Mouse (Mus musculus): Measurements from ENCODE around the gene Agpat4.

The Agpat4 gene

GRCm38 (mm10) chr17:12118561-12118925 is at the start of gene Agpat4:
Gene Agpat4, plus strand, starts transcription at chr17:12118704.
- Histone ChIP-seq H3K36me3 (ENCODE audit: control insufficient read depth, insufficient read depth, low read length, poor library complexity, severe bottlenecking) (no peaks in the 10 kb centered on the region), H3K27me3 (ENCODE audit: control insufficient read depth, insufficient read depth, low read length, poor library complexity, severe bottlenecking) (no peaks in the 10 kb centered on the region)
- DNase-seq (ENCODE audit: low read depth, low spot score) = peak; percentile 27

GRCm38 (mm10) chr17:12076816-12077215 is 41.7 kb upstream of the Agpat4 start:
- H3K27me3 ChIP-seq (ENCODE audit: control insufficient read depth, insufficient read depth, low read length, poor library complexity, severe bottlenecking) = no peaks in the 10 kb centered on the region
- no peak for DNase-seq (ENCODE audit: low read depth, low spot score)

GRCm38 (mm10) chr17:12080656-12081495 is 37.6 kb upstream of the Agpat4 start:
- no peak for DNase-seq (ENCODE audit: low read depth, low spot score)
- H3K27me3 ChIP-seq (ENCODE audit: control insufficient read depth, insufficient read depth, low read length, poor library complexity, severe bottlenecking) = no peaks in the 10 kb centered on the region
- no peaks in the 10 kb centered on the region for H3K36me3 ChIP-seq (ENCODE audit: control insufficient read depth, insufficient read depth, low read length, poor library complexity, severe bottlenecking)

More at GRCm38 (mm10) chr17:12076816-12077215, 41.7 kb upstream of the Agpat4 start:
- no peaks in the 10 kb centered on the region for H3K36me3 ChIP-seq (ENCODE audit: control insufficient read depth, insufficient read depth, low read length, poor library complexity, severe bottlenecking)

- DNase-seq (ENCODE audit: low read depth, low spot score) = no peak
- Histone ChIP-seq H3K36me3 (ENCODE audit: control insufficient read depth, insufficient read depth, low read length, poor library complexity, severe bottlenecking) (no peaks in the 10 kb centered on the region), H3K27me3 (ENCODE audit: control insufficient read depth, insufficient read depth, low read length, poor library complexity, severe bottlenecking) (no peaks in the 10 kb centered on the region)
Observed at GRCm38 (mm10) chr17:12082201-12082600, 36.3 kb upstream of the Agpat4 start.

GRCm38 (mm10) chr17:12090261-12090927 is 28.1 kb upstream of the Agpat4 start:
- Histone ChIP-seq H3K36me3 (ENCODE audit: control insufficient read depth, insufficient read depth, low read length, poor library complexity, severe bottlenecking) (no peaks in the 10 kb centered on the region), H3K27me3 (ENCODE audit: control insufficient read depth, insufficient read depth, low read length, poor library complexity, severe bottlenecking) (no peaks in the 10 kb centered on the region)
- DNase-seq (ENCODE audit: low read depth, low spot score) = no peak

DNA sequence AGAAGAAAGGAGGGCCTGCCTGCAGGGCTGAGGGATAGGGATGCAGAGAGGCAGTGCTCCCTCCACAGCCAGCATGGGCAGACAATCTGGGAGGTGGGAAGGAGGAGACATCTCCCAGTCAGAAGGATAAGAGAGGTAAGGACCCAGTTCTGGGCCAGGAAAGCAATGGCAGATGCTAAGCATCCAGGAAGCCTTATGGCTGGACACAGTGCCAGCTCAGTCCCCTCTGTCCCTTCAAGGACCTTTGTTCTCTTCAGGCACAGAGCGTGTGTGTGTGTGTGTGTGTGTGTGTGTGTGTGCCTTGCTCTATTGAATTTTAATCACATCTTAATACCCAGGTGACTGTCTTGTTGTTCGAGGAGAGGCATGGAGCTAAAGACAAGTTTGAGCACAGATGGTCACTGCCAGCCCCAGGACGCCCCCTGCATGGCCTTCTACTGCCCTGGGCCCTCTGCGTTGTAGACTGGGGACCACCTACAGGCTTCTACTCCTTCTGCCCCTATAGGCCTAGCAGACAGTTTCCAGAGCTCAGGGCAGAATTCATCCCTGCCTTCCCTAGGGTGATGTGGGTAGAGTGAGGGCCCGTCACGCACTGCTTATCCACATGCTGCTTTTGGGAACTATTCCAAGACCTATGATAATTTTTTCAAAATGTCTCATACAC is 25.5 kb upstream of the Agpat4 start:
- Histone ChIP-seq H3K36me3 (ENCODE audit: control insufficient read depth, insufficient read depth, low read length, poor library complexity, severe bottlenecking) (no peaks in the 10 kb centered on the region), H3K27me3 (ENCODE audit: control insufficient read depth, insufficient read depth, low read length, poor library complexity, severe bottlenecking) (no peaks in the 10 kb centered on the region)

DNA sequence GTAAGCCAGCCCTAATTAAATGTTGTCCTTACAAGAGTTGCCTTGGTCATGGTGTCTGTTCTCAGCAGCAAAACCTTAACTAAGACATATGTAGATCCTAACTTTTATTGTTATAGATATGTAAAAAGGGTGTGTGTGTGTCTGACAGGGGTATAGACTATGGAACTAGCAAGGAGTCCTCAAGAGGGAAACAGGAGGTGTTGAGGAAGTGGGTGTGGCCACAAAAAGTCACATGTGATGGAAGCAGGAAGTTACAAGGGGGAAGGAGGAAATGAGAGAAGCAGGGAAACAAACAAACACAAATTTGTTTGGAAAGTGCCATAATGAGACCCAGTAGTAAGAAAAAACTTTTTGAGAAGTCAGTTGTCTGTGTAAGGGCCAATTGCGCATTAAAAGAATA is 24.5 kb upstream of the Agpat4 start:
- Histone ChIP-seq H3K36me3 (ENCODE audit: control insufficient read depth, insufficient read depth, low read length, poor library complexity, severe bottlenecking) (no peaks in the 10 kb centered on the region), H3K27me3 (ENCODE audit: control insufficient read depth, insufficient read depth, low read length, poor library complexity, severe bottlenecking) (no peaks in the 10 kb centered on the region)
- DNase-seq (ENCODE audit: low read depth, low spot score) = peak; percentile 11

More for the DNA sequence above, 25.5 kb upstream of the Agpat4 start:
- DNase-seq (ENCODE audit: low read depth, low spot score) = no peak

GRCm38 (mm10) chr17:12094827-12095590 is 23.5 kb upstream of the Agpat4 start:
- H3K27me3 ChIP-seq (ENCODE audit: control insufficient read depth, insufficient read depth, low read length, poor library complexity, severe bottlenecking) = no peaks in the 10 kb centered on the region
- no peaks in the 10 kb centered on the region for H3K36me3 ChIP-seq (ENCODE audit: control insufficient read depth, insufficient read depth, low read length, poor library complexity, severe bottlenecking)
- no peak for DNase-seq (ENCODE audit: low read depth, low spot score)

DNA sequence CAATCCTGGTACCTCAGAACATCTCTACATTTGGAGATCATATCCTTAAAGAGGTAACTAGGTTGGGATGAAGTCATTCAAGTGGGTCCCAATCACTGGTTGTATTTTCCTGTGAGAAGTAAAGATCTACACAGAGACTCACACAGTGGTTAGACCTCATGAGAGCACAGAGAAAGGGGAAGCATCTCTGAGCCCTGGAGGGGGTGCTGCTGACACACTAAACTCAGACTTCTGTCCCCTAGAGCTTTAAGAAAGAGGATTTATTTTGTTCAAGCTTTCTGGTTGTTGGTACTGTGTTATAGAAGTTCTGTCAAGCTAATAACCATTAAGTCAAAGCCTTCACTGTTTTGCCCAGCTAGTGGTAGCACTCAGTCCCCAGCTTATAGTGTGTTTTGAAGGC is 19.1 kb upstream of the Agpat4 start:
- no peaks in the 10 kb centered on the region for H3K36me3 ChIP-seq (ENCODE audit: control insufficient read depth, insufficient read depth, low read length, poor library complexity, severe bottlenecking)
- H3K27me3 ChIP-seq (ENCODE audit: control insufficient read depth, insufficient read depth, low read length, poor library complexity, severe bottlenecking) = no peaks in the 10 kb centered on the region
- peak; percentile 50 for DNase-seq (ENCODE audit: low read depth, low spot score)

DNA sequence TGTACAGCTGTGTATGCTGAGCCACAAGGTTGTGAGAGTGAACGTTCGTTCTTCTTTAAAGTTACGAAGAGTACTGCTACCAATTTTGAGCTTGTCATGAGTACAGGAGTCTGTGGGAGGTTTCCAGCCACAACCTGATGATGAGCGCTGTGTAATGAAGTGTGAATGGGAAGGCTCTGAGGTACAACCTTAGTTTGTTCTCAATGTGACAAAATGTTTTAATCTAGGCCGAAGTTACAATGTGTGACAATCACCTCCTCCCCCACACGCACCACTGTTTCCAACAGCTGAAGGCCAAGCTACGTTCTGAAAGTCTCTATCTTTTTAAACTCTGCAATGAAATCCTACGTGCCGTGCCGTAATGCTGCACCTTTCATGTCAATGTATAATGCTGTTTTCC is 16.2 kb upstream of the Agpat4 start:
- no peaks in the 10 kb centered on the region for H3K27me3 ChIP-seq (ENCODE audit: control insufficient read depth, insufficient read depth, low read length, poor library complexity, severe bottlenecking)
- H3K36me3 ChIP-seq (ENCODE audit: control insufficient read depth, insufficient read depth, low read length, poor library complexity, severe bottlenecking) = no peaks in the 10 kb centered on the region
- no peak for DNase-seq (ENCODE audit: low read depth, low spot score)

DNA sequence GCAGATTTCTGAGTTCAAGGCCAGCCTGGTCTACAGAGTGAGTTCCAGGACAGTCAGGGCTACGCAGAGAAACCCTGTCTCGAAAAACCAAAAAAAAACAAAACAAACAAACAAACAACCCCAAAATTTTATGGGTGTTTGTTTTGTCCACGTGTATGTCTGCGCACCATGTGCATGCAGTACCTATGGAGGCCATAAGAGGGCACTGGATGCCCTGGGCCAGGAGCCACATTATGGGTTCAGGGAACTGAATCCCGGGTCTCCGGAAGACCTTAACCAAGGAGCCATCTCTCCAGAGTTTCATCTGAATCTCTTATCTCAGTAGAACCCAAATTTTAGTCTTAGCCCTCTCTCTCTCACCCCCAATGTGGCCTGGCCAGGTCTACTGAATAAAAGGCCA is 14.7 kb upstream of the Agpat4 start:
- no peaks in the 10 kb centered on the region for H3K36me3 ChIP-seq (ENCODE audit: control insufficient read depth, insufficient read depth, low read length, poor library complexity, severe bottlenecking)
- peak; percentile 29 for DNase-seq (ENCODE audit: low read depth, low spot score)
- H3K27me3 ChIP-seq (ENCODE audit: control insufficient read depth, insufficient read depth, low read length, poor library complexity, severe bottlenecking) = no peaks in the 10 kb centered on the region

DNA sequence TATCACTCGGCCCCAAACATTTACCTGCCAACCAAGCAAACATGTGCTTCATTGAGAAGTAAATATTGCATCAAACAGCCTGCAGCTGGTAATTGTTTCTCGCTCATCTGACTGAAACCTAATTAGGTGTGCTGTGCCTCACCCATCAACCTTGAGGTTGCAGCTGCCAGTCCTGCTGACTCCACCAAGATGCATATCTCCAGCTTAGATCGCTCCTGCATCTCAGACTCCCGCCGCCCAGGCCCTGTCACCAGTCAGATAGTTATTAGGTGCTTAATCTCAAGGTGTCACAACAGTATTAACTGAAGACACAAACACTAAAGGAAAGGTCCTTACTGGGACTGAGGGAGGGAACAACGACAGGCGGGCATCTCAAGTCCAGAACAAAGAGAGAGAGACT is 14.3 kb upstream of the Agpat4 start:
- no peak for DNase-seq (ENCODE audit: low read depth, low spot score)
- Histone ChIP-seq H3K36me3 (ENCODE audit: control insufficient read depth, insufficient read depth, low read length, poor library complexity, severe bottlenecking) (no peaks in the 10 kb centered on the region), H3K27me3 (ENCODE audit: control insufficient read depth, insufficient read depth, low read length, poor library complexity, severe bottlenecking) (no peaks in the 10 kb centered on the region)

- DNase-seq (ENCODE audit: low read depth, low spot score) = no peak
- Histone ChIP-seq H3K36me3 (ENCODE audit: control insufficient read depth, insufficient read depth, low read length, poor library complexity, severe bottlenecking) (no peaks in the 10 kb centered on the region), H3K27me3 (ENCODE audit: control insufficient read depth, insufficient read depth, low read length, poor library complexity, severe bottlenecking) (no peaks in the 10 kb centered on the region)
Observed at GRCm38 (mm10) chr17:12104690-12105089, 13.8 kb upstream of the Agpat4 start.

- no peak for DNase-seq (ENCODE audit: low read depth, low spot score)
Observed at GRCm38 (mm10) chr17:12106255-12106654, 12.2 kb upstream of the Agpat4 start.

More at GRCm38 (mm10) chr17:12106255-12106654, 12.2 kb upstream of the Agpat4 start:
- Histone ChIP-seq H3K27me3 (ENCODE audit: control insufficient read depth, insufficient read depth, low read length, poor library complexity, severe bottlenecking) (no peaks in the 10 kb centered on the region), H3K36me3 (ENCODE audit: control insufficient read depth, insufficient read depth, low read length, poor library complexity, severe bottlenecking) (no peaks in the 10 kb centered on the region)

All from splenic B cell, adult 2 months (primary cell).